Mouse (Mus musculus): ENCODE data around the gene Tspan18.

Tspan18 gene

GRCm38 (mm10) chr2:93339373-93340106 is 5.2 kb upstream of the Tspan18 start:
- no peak for DNase-seq (ENCODE audit: low spot score)

GRCm38 (mm10) chr2:93335996-93336395 is 1.7 kb upstream of the Tspan18 start:
- no peak for DNase-seq (ENCODE audit: low spot score)

- DNase-seq (ENCODE audit: low spot score), result peak; percentile 81
Observed at GRCm38 (mm10) chr2:93333241-93333816, 976 bp downstream of the Tspan18 start.

GRCm38 (mm10) chr2:93332277-93332676 is 2.0 kb downstream of the Tspan18 start:
- no peak for DNase-seq (ENCODE audit: low spot score)

GRCm38 (mm10) chr2:93331121-93331520 is 3.2 kb downstream of the Tspan18 start:
- DNase-seq (ENCODE audit: low spot score), result no peak

GRCm38 (mm10) chr2:93329120-93329519 is 5.2 kb downstream of the Tspan18 start:
- no peak for DNase-seq (ENCODE audit: low spot score)

- no peak for DNase-seq (ENCODE audit: low spot score)
Observed at GRCm38 (mm10) chr2:93327915-93328555, 6.3 kb downstream of the Tspan18 start.

GRCm38 (mm10) chr2:93324681-93325080 is 9.6 kb downstream of the Tspan18 start:
- DNase-seq (ENCODE audit: low spot score), result no peak

- DNase-seq (ENCODE audit: low spot score), result peak; percentile 46
Observed at GRCm38 (mm10) chr2:93321946-93322345, 12.4 kb downstream of the Tspan18 start.

GRCm38 (mm10) chr2:93320267-93320666 is 14.0 kb downstream of the Tspan18 start:
- no peak for DNase-seq (ENCODE audit: low spot score)

GRCm38 (mm10) chr2:93319598-93319997 is 14.7 kb downstream of the Tspan18 start:
- DNase-seq (ENCODE audit: low spot score), result no peak

GRCm38 (mm10) chr2:93318781-93319349 is 15.4 kb downstream of the Tspan18 start:
- no peak for DNase-seq (ENCODE audit: low spot score)

GRCm38 (mm10) chr2:93313768-93314632 is 20.3 kb downstream of the Tspan18 start:
- DNase-seq (ENCODE audit: low spot score), result no peak

GRCm38 (mm10) chr2:93312458-93312857 is 21.8 kb downstream of the Tspan18 start:
- DNase-seq (ENCODE audit: low spot score), result no peak

- DNase-seq (ENCODE audit: low spot score), result no peak
Observed at GRCm38 (mm10) chr2:93309724-93310413, 24.4 kb downstream of the Tspan18 start.

GRCm38 (mm10) chr2:93306898-93307297 is 27.4 kb downstream of the Tspan18 start:
- no peak for DNase-seq (ENCODE audit: low spot score)

- DNase-seq (ENCODE audit: low spot score), result no peak
Observed at GRCm38 (mm10) chr2:93304273-93304634, 30.1 kb downstream of the Tspan18 start.

- no peak for DNase-seq (ENCODE audit: low spot score)
Observed at GRCm38 (mm10) chr2:93303585-93304272, 30.6 kb downstream of the Tspan18 start.

- no peak for DNase-seq (ENCODE audit: low spot score)
Observed at GRCm38 (mm10) chr2:93303260-93303584, 31.1 kb downstream of the Tspan18 start.

- DNase-seq (ENCODE audit: low spot score), result no peak
Observed at GRCm38 (mm10) chr2:93297656-93298055, 36.6 kb downstream of the Tspan18 start.
